Mouse (Mus musculus) CH12.LX (cell line): ENCODE data around the gene Mslnl. TPM values are rescaled to one million over a fixed set of nuclear protein-coding genes. Genes with fewer than 3 reads are reported as not detected.

Experiments
- DNase-seq: peaks from one replicate; pipeline ENCODE4 v3.0.0-alpha.2; 2013; ENCODE audit errors: extremely low read depth
- H3K27ac ChIP-seq: 2 replicates; pipeline ENCODE4 v1.5.1; 2012; ENCODE audit warnings: low read depth, mild to moderate bottlenecking, control low read depth, moderate library complexity; ENCODE audit not compliant: insufficient read depth
- H3K27me3 ChIP-seq: replicated peaks from 2 replicates; pipeline ENCODE3; 2012; ENCODE audit warnings: inconsistent platforms
- H3K36me3 ChIP-seq, 2 experiments: replicated peaks in 1 of 2; 2 replicates each; pipeline versions ENCODE3 to v1.6.1; 2012; ENCODE audit warnings: inconsistent platforms in 1 of 2, low read length in 1 of 2, mild to moderate bottlenecking in 1 of 2, mixed read lengths in 1 of 2, moderate library complexity in 1 of 2; ENCODE audit not compliant: control insufficient read depth in 1 of 2, insufficient read depth in 1 of 2
- H3K4me1 ChIP-seq, 2 experiments: 2 replicates each; pipeline ENCODE4 v1.6.1; 2012; ENCODE audit warnings: inconsistent platforms in 1 of 2, moderate library complexity in 1 of 2; ENCODE audit not compliant: insufficient read depth in 2 of 2, control insufficient read depth in 1 of 2
- H3K4me2 ChIP-seq: 2 replicates; pipeline ENCODE4 v1.6.1; 2012; ENCODE audit warnings: low read depth, mild to moderate bottlenecking, control low read depth; ENCODE audit not compliant: poor library complexity, insufficient read depth, severe bottlenecking
- H3K4me3 ChIP-seq, 3 experiments: fragments of 150-350 bp in 1 of 3; sonication (generic) in 1 of 3; replicated peaks in 1 of 3; 2 replicates each; pipeline versions ENCODE3 to v1.5.1; 2011 to 2012; ENCODE audit warnings: low read depth in 2 of 3, low read length in 2 of 3, mild to moderate bottlenecking in 2 of 3, moderate library complexity in 2 of 3, control low read depth in 1 of 3, improper control_type of control experiment in 1 of 3, inconsistent platforms in 1 of 3, mixed read lengths in 1 of 3; ENCODE audit not compliant: poor library complexity in 1 of 3
- H3K79me2 ChIP-seq: replicated peaks from 2 replicates; pipeline ENCODE4 v1.6.1; 2012; ENCODE audit warnings: mild to moderate bottlenecking, moderate library complexity; ENCODE audit not compliant: control insufficient read depth, poor library complexity, insufficient read depth, severe bottlenecking; ENCODE audit errors: extremely low read depth
- H3K9ac ChIP-seq: 2 replicates; pipeline ENCODE4 v1.6.1; 2012; ENCODE audit warnings: low read depth, mild to moderate bottlenecking, control low read depth, moderate library complexity; ENCODE audit not compliant: insufficient read depth
- H3K9me3 ChIP-seq: replicated peaks from 2 replicates; pipeline ENCODE3; 2012; ENCODE audit warnings: low read length, inconsistent platforms, mixed read lengths
- CHD1 ChIP-seq: IDR thresholded peaks from 2 replicates; pipeline ENCODE4 v1.6.1; 2012; ENCODE audit warnings: low read depth, low read length, improper control_type of control experiment, inconsistent platforms
- ETS1 ChIP-seq: conservative IDR thresholded peaks from 2 replicates; pipeline ENCODE4 v1.6.1; 2012; ENCODE audit warnings: low read depth, mild to moderate bottlenecking, inconsistent platforms, low read length, improper control_type of control experiment, moderate library complexity
- IRF4 ChIP-seq: IDR thresholded peaks from 2 replicates; pipeline ENCODE4 v1.6.1; 2014; ENCODE audit warnings: low read depth, mild to moderate bottlenecking, inconsistent platforms, low read length, improper control_type of control experiment
- JUN ChIP-seq: IDR thresholded peaks from 2 replicates; pipeline ENCODE4 v1.6.1; 2011; ENCODE audit warnings: low read depth, mild to moderate bottlenecking, low read length, improper control_type of control experiment, moderate library complexity; ENCODE audit not compliant: insufficient read depth
- JUND ChIP-seq: conservative IDR thresholded peaks from 2 replicates; pipeline ENCODE4 v1.6.1; 2011; ENCODE audit warnings: low read depth, low read length, improper control_type of control experiment
- MAFK ChIP-seq: IDR thresholded peaks from 2 replicates; pipeline ENCODE4 v1.6.1; 2011; ENCODE audit warnings: low read length, improper control_type of control experiment; ENCODE audit not compliant: insufficient replicate concordance
- MAX ChIP-seq: IDR thresholded peaks from 2 replicates; pipeline ENCODE4 v1.6.1; 2011; ENCODE audit warnings: low read length, improper control_type of control experiment
- MAZ ChIP-seq: IDR thresholded peaks from 2 replicates; pipeline ENCODE4 v1.6.1; 2012; ENCODE audit warnings: low read depth, mild to moderate bottlenecking, inconsistent platforms, low read length, improper control_type of control experiment, moderate library complexity
- NRF1 ChIP-seq: IDR thresholded peaks from 2 replicates; pipeline ENCODE4 v1.6.1; 2014; ENCODE audit warnings: low read depth, mild to moderate bottlenecking, inconsistent platforms, low read length, improper control_type of control experiment, moderate library complexity
- PAX5 ChIP-seq: IDR thresholded peaks from 2 replicates; pipeline ENCODE4 v1.6.1; 2012; ENCODE audit warnings: low read length, inconsistent platforms, mixed read lengths
- POLR2AphosphoS2 ChIP-seq: IDR thresholded peaks from 2 replicates; pipeline ENCODE4 v1.6.1; 2011; ENCODE audit warnings: low read depth, low read length, improper control_type of control experiment
- RAD21 ChIP-seq: IDR thresholded peaks from 2 replicates; pipeline ENCODE4 v1.6.1; 2011; ENCODE audit warnings: low read depth, mild to moderate bottlenecking, low read length, improper control_type of control experiment, moderate library complexity
- RCOR1 ChIP-seq: conservative IDR thresholded peaks from 2 replicates; pipeline ENCODE4 v1.6.1; 2012; ENCODE audit warnings: low read depth, mild to moderate bottlenecking, inconsistent platforms, low read length, improper control_type of control experiment
- SMC3 ChIP-seq: IDR thresholded peaks from 2 replicates; pipeline ENCODE4 v1.6.1; 2011; ENCODE audit warnings: low read depth, low read length, improper control_type of control experiment
- TCF12 ChIP-seq: IDR thresholded peaks from 2 replicates; pipeline ENCODE4 v1.6.1; 2014; ENCODE audit warnings: low read depth, mild to moderate bottlenecking, inconsistent platforms, low read length, improper control_type of control experiment
- USF1 ChIP-seq: IDR thresholded peaks from 2 replicates; pipeline ENCODE4 v1.6.1; 2014; ENCODE audit warnings: low read depth, mild to moderate bottlenecking, inconsistent platforms, low read length, improper control_type of control experiment
- ZC3H11A ChIP-seq: IDR thresholded peaks from 2 replicates; pipeline ENCODE4 v1.6.1; 2012; ENCODE audit warnings: low read depth, mild to moderate bottlenecking, inconsistent platforms, low read length, improper control_type of control experiment
- ZMIZ1 ChIP-seq: IDR thresholded peaks from 2 replicates; pipeline ENCODE4 v1.6.1; 2012; ENCODE audit warnings: low read depth, mild to moderate bottlenecking, inconsistent platforms, low read length, improper control_type of control experiment
- dilution Hi-C: fragments of 300-500 bp; cut with MboI; formaldehyde crosslinking; loops from 2 replicates; pipeline ENCODE4 v1.14.3; 2020; ENCODE audit warnings: low sequenced_read_pairs; ENCODE audit not compliant: extremely low pct_unique_long_range_greater_than_20kb, extremely low pct_ligation_motif_present
- in situ Hi-C: fragments of 300-500 bp; cut with MboI; formaldehyde crosslinking; loops from 3 replicates; pipeline ENCODE4 v1.14.3; 2019; ENCODE audit warnings: low sequenced_read_pairs, low pct_ligation_motif_present, low pct_unique_long_range_greater_than_20kb, mixed read lengths
- polyA plus RNA-seq: library from polyadenylated mRNA; unstranded; fragments of >175 nt; gene quantifications from 2 replicates; pipeline ENCODE4 v1.2.1, GENCODE M21; 2012; ENCODE audit warnings: low read depth; ENCODE audit not compliant: insufficient read length
- total RNA-seq, 2 experiments: library from RNA; depleted of rRNA; stranded (reverse); fragments of 300-350 nt in 1 of 2; fragments of >200 nt in 1 of 2; gene quantifications; 2 replicates each; pipeline ENCODE4 v1.2.3; 2012 to 2014

Mslnl gene
- total and polyA plus RNA-seq, 3 experiments, result not detected

GRCm38 (mm10) chr17:25781339-25781738 lies 45.5 kb downstream of the Mslnl start:
- Histone ChIP-seq H3K9ac (no peak overlapping the region), H3K4me3 (no peak overlapping the region), H3K4me2 (no peak overlapping the region), H3K79me2 (no peaks in the 10 kb centered on the region), H3K27ac (no peak overlapping the region), H3K36me3 (peaks cover 73 to 79% of the 10 kb centered on the region in 2 experiments), H3K27me3 (no peaks in the 10 kb centered on the region), H3K9me3 (no peaks in the 10 kb centered on the region), H3K4me1 (peaks cover 11 to 16% of the 10 kb centered on the region in 2 experiments)
- in situ Hi-C loops (no loop called here), dilution Hi-C loops (no loop called here)
- no peak for DNase-seq
- TF ChIP-seq RCOR1 (no peak), CHD1 (no peak), JUN (no peak), POLR2AphosphoS2 (no peak), MAX (no peak), IRF4 (no peak), ETS1 (no peak), MAFK (no peak), MAZ (no peak), JUND (no peak), NRF1 (no peak), ZC3H11A (no peak), TCF12 (no peak), RAD21 (no peak), USF1 (no peak), SMC3 (no peak), ZMIZ1 (no peak), PAX5 (no peak)

DNA sequence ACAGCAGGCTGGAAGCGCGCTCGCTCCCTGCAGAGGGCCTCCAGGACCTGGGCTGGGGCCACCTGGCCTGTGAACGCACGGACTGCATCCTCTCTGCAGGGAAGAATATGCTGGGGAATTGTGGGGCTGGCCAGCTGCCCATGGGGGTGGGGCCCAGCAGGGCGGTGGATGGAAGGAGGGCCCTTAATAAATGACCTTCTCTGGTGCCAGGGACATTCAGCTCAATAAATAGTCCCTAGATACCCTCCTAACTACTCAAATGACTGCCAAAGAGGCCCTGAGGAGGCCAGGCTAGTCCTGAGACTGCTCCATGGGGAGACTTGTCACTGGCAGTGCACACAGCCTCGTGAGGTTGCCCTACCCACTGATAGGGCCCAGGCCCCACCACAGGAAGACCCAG lies 47.2 kb downstream of the Mslnl start:
- no peak for DNase-seq
- dilution Hi-C loops, result no loop called here

More for the DNA sequence above, 47.2 kb downstream of the Mslnl start:
- Histone ChIP-seq H3K27me3 (no peaks in the 10 kb centered on the region), H3K36me3 (peaks cover 66 to 83% of the 10 kb centered on the region in 2 experiments), H3K4me3 (no peak overlapping the region), H3K4me2 (no peak overlapping the region), H3K79me2 (no peaks in the 10 kb centered on the region), H3K27ac (no peak overlapping the region), H3K9ac (no peak overlapping the region), H3K9me3 (no peaks in the 10 kb centered on the region), H3K4me1 (peaks cover 11 to 16% of the 10 kb centered on the region in 2 experiments)
- in situ Hi-C loops, result no loop called here
- TF ChIP-seq ZMIZ1 (0 out of 2 replicates have a peak, but pooled peaks have one; percentile 18), POLR2AphosphoS2 (no peak; the same call in 1 of the 2 replicates)
